Mouse (Mus musculus) stomach, postnatal 0 days (tissue): Measurements from ENCODE around the gene Zdhhc21. TPM values are rescaled to one million over a fixed set of nuclear protein-coding genes. Genes with fewer than 3 reads are reported as not detected.

Experiments used
- ATAC-seq: fragments of 200-750 bp; cut with Nextera tagmentation; 2 replicates; pipeline ENCODE4 v1.8.0; 2017; ENCODE audit not compliant: low FRiP score, low TSS enrichment
- DNase-seq: peaks from one replicate; pipeline ENCODE4 v3.0.0-alpha.2; 2016; ENCODE audit warnings: low spot score
- H3K27ac ChIP-seq: fragments of 300-500 bp; sonication (generic); replicated peaks from 2 replicates; pipeline ENCODE4 v1.5.1; 2014; ENCODE audit warnings: mild to moderate bottlenecking, control low read depth
- H3K27me3 ChIP-seq: fragments of 300-500 bp; sonication (generic); 2 replicates; pipeline ENCODE4 v1.6.1; 2014; ENCODE audit warnings: low read length; ENCODE audit not compliant: control insufficient read depth, insufficient read depth
- H3K36me3 ChIP-seq: fragments of 300-500 bp; sonication (generic); 2 replicates; pipeline ENCODE4 v1.6.1; 2014; ENCODE audit warnings: low read length, mixed read lengths; ENCODE audit not compliant: control insufficient read depth, insufficient read depth
- H3K4me1 ChIP-seq: fragments of 300-500 bp; sonication (generic); replicated peaks from 2 replicates; pipeline ENCODE4 v1.6.1; 2014; ENCODE audit warnings: antibody characterized with exemption; ENCODE audit not compliant: control insufficient read depth, insufficient read depth
- H3K4me2 ChIP-seq: fragments of 300-500 bp; sonication (generic); replicated peaks from 2 replicates; pipeline ENCODE4 v1.6.1; 2014; ENCODE audit warnings: low read depth, mild to moderate bottlenecking, control low read depth, moderate library complexity
- H3K4me3 ChIP-seq: fragments of 300-500 bp; sonication (generic); 2 replicates; pipeline ENCODE4 v1.5.1; 2014; ENCODE audit warnings: low read depth, low read length, control low read depth
- H3K9ac ChIP-seq: fragments of 300-500 bp; sonication (generic); 2 replicates; pipeline ENCODE4 v1.6.1; 2014; ENCODE audit warnings: mild to moderate bottlenecking, low read length, control low read depth, mixed read lengths
- H3K9me3 ChIP-seq: fragments of 300-500 bp; sonication (generic); 2 replicates; pipeline ENCODE4 v1.6.1; 2016; ENCODE audit warnings: low read length; ENCODE audit not compliant: control insufficient read depth
- CTCF ChIP-seq: IDR thresholded peaks from 2 replicates; pipeline ENCODE4 v1.5.1; 2016; ENCODE audit warnings: antibody characterized with exemption, low read depth, mild to moderate bottlenecking, moderate library complexity
- EP300 ChIP-seq: optimal IDR thresholded peaks from 2 replicates; pipeline ENCODE3; 2016; ENCODE audit warnings: antibody characterized with exemption
- WGBS: fragments of 180-500 bp; shearing (Covaris S2); extraction: QIAGEN DNeasy Blood & Tissue Kit; methylation state at CpG from one replicate; pipeline ENCODE4 v1.1.7; 2014; 5-methylcytosine and 5-hydroxymethylcytosine counted together
- polyA plus RNA-seq: library from polyadenylated mRNA; unstranded; fragments of >200 nt; fragmentation: Nextera tagmentation; extraction: Ambion mirVana; gene quantifications from 2 replicates; pipeline ENCODE4 v1.2.1, GENCODE M21; 2015

The Zdhhc21 gene
- polyA plus RNA-seq = 9.9 and 10.4 TPM in 2 replicates

DNA sequence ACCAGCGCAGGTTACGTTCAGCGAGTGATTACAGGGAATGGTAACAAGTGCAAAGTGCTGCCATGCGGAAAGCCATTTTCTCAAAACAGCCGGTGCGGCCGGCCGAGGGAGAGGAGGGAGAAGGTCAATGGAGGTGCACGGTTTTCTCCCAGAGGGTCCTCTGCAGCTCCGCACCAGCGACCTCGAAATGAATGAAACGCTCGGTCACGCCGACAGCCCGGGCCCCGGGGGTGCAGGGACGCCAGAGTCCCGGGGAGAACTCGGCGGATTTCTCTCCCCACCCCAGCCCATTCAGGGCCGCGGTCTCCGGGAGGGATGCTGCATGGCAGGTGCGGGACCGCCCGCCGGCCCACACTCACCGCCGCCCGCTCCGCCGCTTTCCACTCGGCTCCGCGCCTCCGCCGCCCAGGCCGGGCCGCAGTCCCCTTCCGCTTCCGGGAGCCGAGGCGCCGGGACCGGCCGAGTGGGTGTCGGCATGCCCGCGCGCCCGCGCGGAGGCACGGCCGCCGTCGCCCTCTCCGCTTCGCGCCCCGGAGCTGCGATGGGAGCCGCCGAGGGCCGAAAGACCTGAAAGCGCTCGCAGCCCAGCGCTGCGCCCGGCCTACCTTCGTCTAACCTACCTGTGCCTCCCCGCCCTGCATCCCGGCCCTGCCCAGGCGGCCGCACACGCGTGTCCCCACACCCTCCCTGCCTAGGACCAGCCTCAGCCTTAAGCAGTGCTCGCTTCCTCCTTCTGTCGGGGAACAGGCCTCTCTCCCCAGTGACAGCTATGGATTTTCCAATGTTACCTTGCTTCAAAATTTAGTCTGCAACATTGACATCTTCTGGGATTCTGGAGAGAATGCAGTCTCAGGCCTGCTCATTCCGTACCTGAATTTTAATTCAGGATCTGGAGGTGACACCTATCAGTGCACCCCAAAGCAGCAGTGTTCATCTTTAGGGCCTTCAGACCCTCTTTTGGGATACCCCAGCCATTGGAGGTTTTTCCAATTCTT is at the start of gene Zdhhc21:
TSS of gene Zdhhc21 (minus strand) at position 828 of the 995 bp plus-strand sequence.
- Histone ChIP-seq H3K9ac (peak within 1 kb of the TSS; percentile 90), H3K27ac (peak within 1 kb of the TSS; percentile 90), H3K27me3 (no peaks in the 10 kb centered on the region), H3K4me3 (peak within 1 kb of the TSS; percentile 86), H3K36me3 (no peaks in the 10 kb centered on the region), H3K4me1 (0 out of 2 replicates have a peak, but pooled peaks cover 3% of the 10 kb centered on the region), H3K4me2 (peak within 1 kb of the TSS; percentile 79), H3K9me3 (no peaks in the 10 kb centered on the region)
- DNase-seq = peak; percentile 92
- peak; percentile 99 for ATAC-seq
- WGBS = under 1% methylated on average over 71 of the region's 82 CpGs
- no peak for TF ChIP-seq EP300
- no peak for TF ChIP-seq CTCF

DNA sequence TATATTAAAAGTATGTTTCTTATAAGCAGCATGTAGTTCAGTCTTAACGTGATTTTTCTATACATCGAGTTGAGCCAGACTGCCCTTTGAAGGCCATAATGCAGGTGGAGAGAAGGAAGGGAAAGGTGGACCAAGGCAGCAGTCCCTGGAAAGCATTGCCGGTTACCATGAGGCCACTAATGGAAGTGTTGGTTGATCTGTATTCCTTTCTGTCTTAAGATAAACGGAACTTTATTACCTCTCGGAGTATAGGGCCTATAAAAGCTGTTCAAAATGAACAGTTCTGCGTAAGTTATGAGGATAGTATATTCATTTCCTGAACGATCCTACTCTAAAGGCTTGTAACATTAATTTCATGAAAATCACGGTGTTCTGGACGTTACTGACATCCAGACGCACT is 35.5 kb upstream of the Zdhhc21 start:
- DNase-seq (no peak), ATAC-seq (no peak)
- H3K27me3 ChIP-seq = no peaks in the 10 kb centered on the region
- TF ChIP-seq CTCF = no peak
- TF ChIP-seq EP300 = no peak
- 71% methylated on average over 10 of the region's 10 CpGs for WGBS
- no peak overlapping the region for H3K4me3 ChIP-seq
- no peaks in the 10 kb centered on the region for H3K36me3 ChIP-seq
- H3K9ac ChIP-seq = no peak overlapping the region
- no peak overlapping the region for H3K27ac ChIP-seq
- H3K9me3 ChIP-seq = no peaks in the 10 kb centered on the region
- H3K4me1 ChIP-seq = no peaks in the 10 kb centered on the region
- no peak overlapping the region for H3K4me2 ChIP-seq

- Histone ChIP-seq H3K27me3 (no peaks in the 10 kb centered on the region), H3K36me3 (no peaks in the 10 kb centered on the region), H3K9ac (no peak overlapping the region), H3K4me1 (no peaks in the 10 kb centered on the region), H3K4me3 (no peak overlapping the region), H3K9me3 (no peaks in the 10 kb centered on the region), H3K27ac (no peak overlapping the region), H3K4me2 (no peak overlapping the region)
- no peak for DNase-seq
- WGBS = 79% methylated on average over 5 of the region's 5 CpGs
- no peak for TF ChIP-seq EP300
- no peak for TF ChIP-seq CTCF
- no peak for ATAC-seq
Observed at GRCm38 (mm10) chr4:82892247-82892646, 32.5 kb upstream of the Zdhhc21 start.

DNA sequence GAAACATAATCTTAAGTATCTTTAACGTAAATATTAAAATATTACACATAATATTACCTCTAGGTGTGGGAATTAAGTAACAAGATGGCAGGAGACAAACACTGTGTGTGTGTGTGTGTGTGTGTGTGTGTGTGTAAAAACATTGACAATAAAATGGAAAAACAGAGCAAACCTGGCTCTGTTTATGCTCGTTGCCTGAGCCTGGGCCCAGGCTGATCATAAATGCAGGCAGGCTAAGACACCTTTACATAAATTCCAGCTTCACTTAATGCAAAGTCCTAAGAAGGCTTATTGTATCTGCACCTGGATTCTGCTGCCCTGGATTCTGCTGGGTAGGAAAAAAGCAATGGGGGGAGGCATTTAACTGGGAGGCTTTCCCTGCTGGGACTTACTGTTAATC is 31.8 kb upstream of the Zdhhc21 start:
- DNase-seq (no peak), ATAC-seq (no peak)
- WGBS = 61% methylated on average over 2 of the region's 2 CpGs
- no peak overlapping the region for H3K4me3 ChIP-seq
- no peak overlapping the region for H3K27ac ChIP-seq
- no peaks in the 10 kb centered on the region for H3K4me1 ChIP-seq
- no peak for TF ChIP-seq CTCF
- TF ChIP-seq EP300 = no peak
- no peaks in the 10 kb centered on the region for H3K27me3 ChIP-seq
- no peaks in the 10 kb centered on the region for H3K9me3 ChIP-seq
- H3K4me2 ChIP-seq = no peak overlapping the region
- H3K9ac ChIP-seq = no peak overlapping the region
- H3K36me3 ChIP-seq = no peaks in the 10 kb centered on the region

DNA sequence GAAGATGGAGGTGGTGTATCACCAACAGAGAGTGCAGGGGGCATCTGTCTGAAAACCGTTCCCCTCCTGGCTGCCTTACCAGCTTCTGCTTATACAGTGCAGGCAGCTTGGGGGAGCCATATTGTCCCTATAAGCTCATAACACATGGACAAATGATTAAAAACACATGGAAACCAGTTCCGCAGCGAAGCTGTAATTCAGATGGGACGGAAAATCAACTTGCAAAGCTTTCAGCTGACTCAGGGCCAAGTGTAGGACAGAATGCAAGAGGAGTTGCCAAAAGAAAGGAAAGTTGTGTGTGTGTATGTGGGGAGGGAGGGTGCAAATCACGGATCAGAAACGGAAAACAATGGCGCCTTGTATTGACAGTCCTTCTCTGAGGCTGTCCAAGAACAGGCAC is 31.3 kb upstream of the Zdhhc21 start:
- Histone ChIP-seq H3K27ac (0 out of 2 replicates have a peak overlapping the region, but pooled peaks have one; percentile 30), H3K4me3 (no peak overlapping the region), H3K4me1 (no peaks in the 10 kb centered on the region), H3K27me3 (no peaks in the 10 kb centered on the region), H3K9ac (no peak overlapping the region), H3K9me3 (no peaks in the 10 kb centered on the region), H3K36me3 (no peaks in the 10 kb centered on the region), H3K4me2 (no peak overlapping the region; the same call in 1 of the 2 replicates)
- 41% methylated on average over 7 of the region's 7 CpGs for WGBS
- no peak for DNase-seq
- TF ChIP-seq EP300 (no peak), CTCF (peak; percentile 23)
- ATAC-seq = no peak

DNA sequence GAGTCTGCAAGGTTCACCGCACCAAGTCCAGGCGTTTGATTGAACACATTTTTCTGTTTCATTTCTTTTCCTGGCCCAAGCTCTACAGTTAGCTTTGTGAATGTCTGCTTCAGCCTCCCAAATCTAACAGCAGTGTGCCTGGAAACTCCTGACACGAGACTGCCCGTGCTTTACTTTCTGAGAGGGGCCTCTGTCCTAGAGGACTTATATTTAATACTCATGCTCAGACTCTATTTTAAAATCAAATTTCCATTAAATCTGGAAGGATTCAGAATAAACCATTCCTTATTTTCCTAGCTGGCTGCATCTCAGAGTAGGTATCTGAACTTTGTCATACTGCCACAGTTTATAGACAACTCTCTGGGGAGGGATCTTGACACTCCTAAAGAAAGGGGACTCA is 30.8 kb upstream of the Zdhhc21 start:
- Histone ChIP-seq H3K4me1 (no peaks in the 10 kb centered on the region), H3K27me3 (no peaks in the 10 kb centered on the region), H3K27ac (peak overlapping the region; percentile 30; the same call in 1 of the 2 replicates), H3K9me3 (no peaks in the 10 kb centered on the region), H3K4me3 (no peak overlapping the region), H3K36me3 (no peaks in the 10 kb centered on the region), H3K9ac (no peak overlapping the region), H3K4me2 (no peak overlapping the region)
- WGBS = 60% methylated on average over 4 of the region's 4 CpGs
- TF ChIP-seq EP300 = no peak
- ATAC-seq (no peak), DNase-seq (no peak)
